Mouse (Mus musculus) lung, postnatal 0 days (tissue): Measurements from ENCODE around the gene Vav3. TPM values are rescaled to one million over a fixed set of nuclear protein-coding genes. Genes with fewer than 3 reads are reported as not detected.

ENCODE experiments used
- ATAC-seq: fragments of 200-750 bp; cut with Nextera tagmentation; 2 replicates; pipeline ENCODE4 v1.8.0; 2017; ENCODE audit warnings: moderate library complexity
- DNase-seq: peaks from one replicate; pipeline ENCODE4 v3.0.0-alpha.2; 2016; ENCODE audit warnings: low spot score
- H3K27ac ChIP-seq: fragments of 300-500 bp; sonication (generic); 2 replicates; pipeline ENCODE4 v1.5.1; 2014; ENCODE audit warnings: antibody characterized with exemption, mild to moderate bottlenecking, low read length, mixed read lengths
- H3K27me3 ChIP-seq: fragments of 300-500 bp; sonication (generic); replicated peaks from 2 replicates; pipeline ENCODE4 v1.6.1; 2014; ENCODE audit warnings: low read length, mixed read lengths; ENCODE audit not compliant: insufficient read depth
- H3K36me3 ChIP-seq: fragments of 300-500 bp; sonication (generic); 2 replicates; pipeline ENCODE4 v1.6.1; 2014; ENCODE audit warnings: low read length, mixed read lengths; ENCODE audit not compliant: insufficient read depth
- H3K4me1 ChIP-seq: fragments of 300-500 bp; sonication (generic); 2 replicates; pipeline ENCODE4 v1.6.1; 2014; ENCODE audit warnings: antibody characterized with exemption, low read depth, low read length, mixed read lengths; ENCODE audit not compliant: insufficient read depth
- H3K4me2 ChIP-seq: fragments of 300-500 bp; sonication (generic); replicated peaks from 2 replicates; pipeline ENCODE4 v1.6.1; 2014; ENCODE audit warnings: low read depth, mild to moderate bottlenecking, low read length, moderate library complexity, mixed read lengths
- H3K4me3 ChIP-seq: fragments of 300-500 bp; sonication (generic); 2 replicates; pipeline ENCODE4 v1.5.1; 2014; ENCODE audit warnings: low read depth, low read length
- H3K9ac ChIP-seq: fragments of 300-500 bp; sonication (generic); replicated peaks from 2 replicates; pipeline ENCODE4 v1.6.1; 2014; ENCODE audit warnings: low read depth, mild to moderate bottlenecking
- H3K9me3 ChIP-seq: fragments of 300-500 bp; sonication (generic); 2 replicates; pipeline ENCODE4 v1.6.1; 2016; ENCODE audit warnings: low read length, mixed read lengths
- CTCF ChIP-seq: IDR thresholded peaks from 2 replicates; pipeline ENCODE4 v1.5.1; 2016; ENCODE audit warnings: antibody characterized with exemption, mild to moderate bottlenecking
- EP300 ChIP-seq: IDR thresholded peaks from 2 replicates; pipeline ENCODE4 v1.6.1; 2016; ENCODE audit warnings: antibody characterized with exemption, mild to moderate bottlenecking, control low read depth
- WGBS: fragments of 180-500 bp; shearing (Covaris S2); extraction: QIAGEN DNeasy Blood & Tissue Kit; methylation state at CpG from one replicate; pipeline ENCODE4 v1.1.7; 2014; 5-methylcytosine and 5-hydroxymethylcytosine counted together
- polyA plus RNA-seq: library from polyadenylated mRNA; unstranded; fragments of >200 nt; fragmentation: Nextera tagmentation; extraction: Ambion mirVana; gene quantifications from 2 replicates; pipeline ENCODE4 v1.2.1, GENCODE M21; 2015

The Vav3 gene
- polyA plus RNA-seq, 1 experiment from 2014 or later = 11.9 TPM

DNA sequence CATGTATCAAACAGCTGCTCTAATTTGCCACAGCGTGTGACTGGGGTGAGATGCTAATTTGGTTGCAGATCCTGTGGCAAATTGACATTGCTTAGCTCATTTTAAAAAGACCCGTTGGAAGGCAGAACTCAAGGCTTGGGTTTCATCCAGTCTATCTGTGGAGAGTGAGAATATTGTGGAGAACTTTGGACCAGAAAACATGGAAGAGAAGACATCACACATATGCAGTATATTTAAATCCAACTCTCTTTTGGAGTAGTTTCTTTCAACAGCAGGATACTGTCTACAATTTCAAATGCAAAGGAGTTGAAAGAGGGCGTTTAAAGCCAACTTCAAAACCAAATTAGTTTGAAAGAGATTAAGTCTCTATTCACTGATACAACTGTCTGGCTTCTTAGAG is 13.3 kb upstream of the Vav3 start:
- no peak for TF ChIP-seq EP300
- TF ChIP-seq CTCF = no peak
- Histone ChIP-seq H3K4me1 (no peaks in the 10 kb centered on the region), H3K4me3 (no peak overlapping the region), H3K27ac (no peak overlapping the region), H3K4me2 (no peak overlapping the region), H3K36me3 (no peaks in the 10 kb centered on the region), H3K9me3 (no peaks in the 10 kb centered on the region), H3K27me3 (no peaks in the 10 kb centered on the region), H3K9ac (no peak overlapping the region)
- DNase-seq = no peak
- WGBS = 77% methylated on average over 3 of the region's 3 CpGs
- ATAC-seq = no peak

DNA sequence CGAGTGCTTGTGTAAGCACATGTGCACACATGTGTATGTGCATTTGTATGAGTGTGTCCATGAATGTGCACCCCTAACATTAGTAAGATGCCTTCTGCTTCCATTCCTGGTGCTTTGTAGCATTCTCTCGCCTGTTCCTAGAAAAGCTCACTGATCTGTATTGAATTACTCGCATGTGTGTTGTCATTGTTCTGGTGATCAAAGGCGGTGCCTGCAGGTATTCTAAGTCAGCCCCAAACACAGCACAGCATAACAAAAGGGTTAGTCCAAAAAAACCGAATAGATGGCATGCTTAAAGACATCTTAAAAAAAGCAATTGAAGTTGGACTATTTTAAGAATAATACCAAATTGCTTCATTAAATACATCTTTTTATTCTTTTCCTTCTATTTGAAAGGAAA is 7.7 kb upstream of the Vav3 start:
- H3K9me3 ChIP-seq = no peaks in the 10 kb centered on the region
- no peak for TF ChIP-seq EP300
- TF ChIP-seq CTCF = no peak
- DNase-seq (no peak), ATAC-seq (no peak)
- H3K4me3 ChIP-seq = no peak overlapping the region
- H3K4me1 ChIP-seq = no peaks in the 10 kb centered on the region
- no peak overlapping the region for H3K27ac ChIP-seq
- H3K36me3 ChIP-seq = no peaks in the 10 kb centered on the region
- no peak overlapping the region for H3K9ac ChIP-seq
- no peak overlapping the region for H3K4me2 ChIP-seq
- H3K27me3 ChIP-seq = no peaks in the 10 kb centered on the region
- WGBS = 68% methylated on average over 5 of the region's 5 CpGs

DNA sequence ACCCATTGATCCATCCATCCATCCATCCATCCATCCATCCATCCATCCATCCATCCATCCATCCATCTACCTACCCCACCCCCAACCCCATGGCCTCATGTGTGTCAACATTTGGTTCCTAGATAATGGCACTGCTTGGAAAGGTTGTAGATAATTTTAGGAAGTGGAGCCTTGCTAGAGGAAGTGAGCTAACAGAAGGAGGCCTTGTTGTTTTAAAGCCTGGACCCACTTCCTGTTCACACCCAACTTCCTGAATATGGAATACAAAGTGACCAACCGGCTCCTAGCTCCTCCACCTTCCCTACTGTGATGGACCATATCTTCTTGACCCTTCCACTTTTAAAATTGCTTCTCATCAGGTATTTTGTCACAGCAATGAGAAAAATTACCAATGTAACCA is 5.0 kb upstream of the Vav3 start:
- no peak for TF ChIP-seq EP300
- TF ChIP-seq CTCF = no peak
- WGBS = 54% methylated on average over 1 of the region's 1 CpGs
- Histone ChIP-seq H3K4me3 (no peak overlapping the region), H3K9ac (no peak overlapping the region), H3K27me3 (no peaks in the 10 kb centered on the region), H3K4me1 (0 out of 2 replicates have a peak, but pooled peaks cover 2% of the 10 kb centered on the region), H3K27ac (no peak overlapping the region), H3K36me3 (no peaks in the 10 kb centered on the region), H3K4me2 (no peak overlapping the region), H3K9me3 (no peaks in the 10 kb centered on the region)
- DNase-seq = no peak
- no peak for ATAC-seq

DNA sequence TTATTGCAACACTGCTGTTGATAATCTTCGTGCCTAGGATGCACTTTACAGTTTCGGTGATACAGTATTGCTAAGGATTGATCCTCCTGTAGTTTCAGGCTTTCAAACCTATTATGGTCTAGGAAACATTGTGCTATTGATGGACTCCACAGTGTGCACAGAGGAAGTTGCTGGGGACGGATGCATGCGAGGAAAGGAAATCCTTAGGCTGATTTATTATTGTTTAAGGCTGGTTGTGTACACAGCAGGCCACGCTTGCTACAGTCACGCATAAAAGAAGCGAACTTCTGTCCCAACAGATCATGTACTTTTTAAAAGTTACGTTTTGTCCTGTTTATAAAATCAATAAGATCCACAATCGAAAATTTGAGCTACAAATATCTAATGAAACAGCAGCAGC is 1.2 kb upstream of the Vav3 start:
- DNase-seq = peak; percentile 20
- 48% methylated on average over 9 of the region's 9 CpGs for WGBS
- H3K4me1 ChIP-seq = peaks cover 6% of the 10 kb centered on the region; the same call in 1 of the 2 replicates
- no peak overlapping the region for H3K27ac ChIP-seq
- H3K9me3 ChIP-seq = no peaks in the 10 kb centered on the region
- no peak for TF ChIP-seq CTCF
- peak; percentile 61 for TF ChIP-seq EP300
- ATAC-seq = no peak
- H3K9ac ChIP-seq = no peak overlapping the region
- H3K4me3 ChIP-seq = no peak overlapping the region
- H3K4me2 ChIP-seq = peak overlapping the region; percentile 96; the same call in 1 of the 2 replicates
- H3K27me3 ChIP-seq = no peaks in the 10 kb centered on the region; the same call in 1 of the 2 replicates
- no peaks in the 10 kb centered on the region for H3K36me3 ChIP-seq

DNA sequence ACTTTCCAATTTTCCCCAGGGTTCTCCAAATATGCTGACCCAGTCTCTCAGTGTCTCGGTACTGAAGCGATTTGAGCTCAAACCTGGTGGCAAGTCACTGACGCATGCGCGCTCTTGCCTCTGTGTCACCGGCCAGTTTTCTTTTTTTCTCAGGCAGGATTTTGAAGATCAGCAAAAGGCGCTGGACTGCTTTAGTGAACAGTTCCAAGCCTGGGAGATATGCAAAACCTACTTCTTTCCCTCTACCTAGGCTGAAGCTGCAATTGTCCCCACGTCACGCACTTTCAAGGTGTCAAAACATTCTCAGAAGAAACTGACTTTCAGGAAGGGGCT is 546 bp upstream of the Vav3 start:
- H3K9ac ChIP-seq = peak overlapping the region; percentile 39; the same call in 1 of the 2 replicates
- DNase-seq (peak; percentile 75), ATAC-seq (peak; percentile 28; the same call in 1 of the 2 replicates)
- H3K4me2 ChIP-seq = peak overlapping the region; percentile 96
- peak overlapping the region; percentile 66 for H3K27ac ChIP-seq
- WGBS = 0% methylated on average over 9 of the region's 9 CpGs
- no peaks in the 10 kb centered on the region for H3K36me3 ChIP-seq
- no peaks in the 10 kb centered on the region; the same call in 1 of the 2 replicates for H3K27me3 ChIP-seq
- H3K4me3 ChIP-seq = peak overlapping the region; percentile 61
- H3K9me3 ChIP-seq = no peaks in the 10 kb centered on the region
- TF ChIP-seq EP300 (no peak), CTCF (no peak)
- H3K4me1 ChIP-seq = peaks cover 6% of the 10 kb centered on the region; the same call in 1 of the 2 replicates

DNA sequence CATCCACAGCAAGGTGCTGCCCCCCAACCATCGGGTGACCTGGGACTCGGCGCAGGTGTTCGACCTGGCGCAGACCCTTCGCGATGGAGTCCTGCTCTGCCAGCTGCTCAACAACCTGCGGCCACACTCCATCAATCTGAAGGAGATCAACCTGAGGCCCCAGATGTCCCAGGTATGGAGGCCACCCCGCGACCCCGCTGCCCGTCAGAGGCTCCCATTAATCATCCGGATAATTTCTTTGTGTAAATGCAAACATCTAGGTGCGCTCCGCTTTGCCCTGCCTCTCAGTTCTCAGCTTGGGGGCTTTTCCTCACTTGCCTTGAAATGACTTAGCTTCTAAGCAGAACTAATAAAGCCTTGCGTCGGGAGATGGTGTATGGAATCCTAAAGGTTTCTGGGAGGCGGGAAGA is 623 bp downstream of the Vav3 start:
- Histone ChIP-seq H3K9ac (peak overlapping the region; percentile 39), H3K4me2 (peak overlapping the region; percentile 96), H3K4me3 (peak overlapping the region; percentile 61), H3K36me3 (no peaks in the 10 kb centered on the region), H3K9me3 (no peaks in the 10 kb centered on the region), H3K27me3 (no peaks in the 10 kb centered on the region; the same call in 1 of the 2 replicates), H3K4me1 (peaks cover 6% of the 10 kb centered on the region; the same call in 1 of the 2 replicates), H3K27ac (peak overlapping the region; percentile 66)
- no peak for DNase-seq
- WGBS = under 1% methylated on average over 18 of the region's 18 CpGs
- no peak for ATAC-seq
- TF ChIP-seq EP300 (no peak), CTCF (no peak)

DNA sequence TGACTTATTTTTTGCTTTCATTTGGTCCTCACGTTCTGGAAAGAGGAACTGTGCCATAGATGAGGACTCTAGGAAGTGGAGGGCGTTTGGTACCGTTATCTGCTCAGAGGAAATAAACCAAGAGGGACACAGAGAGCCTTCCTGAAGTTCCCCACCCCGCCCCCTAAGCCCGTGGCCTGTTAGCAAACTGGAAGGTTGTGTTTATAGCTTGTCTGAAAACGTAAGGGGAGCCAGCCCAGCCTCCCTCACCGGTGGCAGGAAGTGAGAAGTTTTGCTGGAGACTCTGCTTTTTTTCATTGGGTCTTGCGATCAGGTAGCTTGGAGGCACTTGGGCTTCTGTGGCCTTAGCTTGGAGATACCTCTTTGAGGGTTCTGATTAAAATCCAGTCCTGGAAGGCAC is 1.2 kb downstream of the Vav3 start:
- peaks cover 6% of the 10 kb centered on the region; the same call in 1 of the 2 replicates for H3K4me1 ChIP-seq
- H3K4me3 ChIP-seq = peak overlapping the region; percentile 61
- DNase-seq = peak; percentile 48
- TF ChIP-seq CTCF (no peak), EP300 (0 out of 2 replicates have a peak, but pooled peaks have one; percentile 12)
- no peaks in the 10 kb centered on the region for H3K9me3 ChIP-seq
- H3K36me3 ChIP-seq = no peaks in the 10 kb centered on the region
- H3K4me2 ChIP-seq = peak overlapping the region; percentile 96
- WGBS = 6% methylated on average over 8 of the region's 8 CpGs
- no peaks in the 10 kb centered on the region; the same call in 1 of the 2 replicates for H3K27me3 ChIP-seq
- ATAC-seq = peak; percentile 41
- no peak overlapping the region for H3K27ac ChIP-seq
- H3K9ac ChIP-seq = 0 out of 2 replicates have a peak overlapping the region, but pooled peaks have one; percentile 39
